Mouse (Mus musculus): ENCODE measurements around the gene Rbm14. TPM values are rescaled to one million over a fixed set of nuclear protein-coding genes. Genes with fewer than 3 reads are reported as not detected.
"Not testable (repeated sequence)": the region's sequence is repeated elsewhere in the genome, so short reads cannot be mapped to it uniquely, and the experiment has no call there.

Rbm14 gene
- total RNA-seq, 2 experiments from 2014 or later: 10.4 to 13.6 TPM

- Histone ChIP-seq H3K4me3 (peak within 1 kb of the TSS; percentile 76), H3K27ac (peak within 1 kb of the TSS; percentile 89)
- DNase-seq: peak; percentile 98
- TF ChIP-seq CTCF (IDR thresholded peaks at IDR 0.05): no peak
- intact Hi-C loops (cut with DNase I): no loop called here
These were observed 27.7 kb upstream of the Rbm14 start, which contains the start of the genes Ccs and Ccdc87 for GRCm38 (mm10) chr19:4839149-4839548. Gene Ccs (minus strand): TSS chr19:4839332. Gene Ccdc87 (plus strand): TSS chr19:4839366.

DNA sequence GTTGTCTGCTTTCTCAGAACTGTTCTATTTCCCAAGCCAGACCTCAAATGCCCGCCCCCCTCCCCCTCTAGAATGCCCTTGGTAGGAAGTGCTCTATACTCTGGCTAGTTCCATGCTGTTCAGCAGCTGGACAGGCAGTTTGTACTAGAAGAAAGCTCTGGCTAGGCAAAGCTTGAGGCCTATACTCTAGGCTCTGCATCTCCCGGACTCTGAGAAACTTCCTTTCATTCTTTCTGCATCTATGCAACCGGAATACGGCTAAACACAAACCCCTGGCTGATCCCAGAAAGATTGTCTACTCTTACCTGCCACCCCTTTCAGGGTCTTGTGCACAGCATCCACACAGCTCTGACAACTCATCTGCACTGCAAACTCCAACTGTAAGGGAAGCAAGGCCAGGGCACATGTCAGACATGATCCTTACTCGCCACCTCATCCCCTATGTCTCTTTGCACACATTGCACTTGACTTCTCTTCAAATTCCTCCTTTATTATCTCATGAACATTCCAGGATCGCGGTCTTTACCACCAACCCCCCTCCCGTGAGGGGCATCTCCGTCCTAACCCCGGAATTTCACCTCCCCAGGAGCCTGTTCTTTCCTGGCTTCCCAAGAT, 27.2 kb upstream of the Rbm14 start:
- intact Hi-C loops (cut with DNase I): no loop called here
- H3K27ac ChIP-seq: peak overlapping the region; percentile 89
- DNase-seq: no peak
- no peak for TF ChIP-seq CTCF (IDR thresholded peaks at IDR 0.05)
- H3K4me3 ChIP-seq: peak overlapping the region; percentile 76

DNA sequence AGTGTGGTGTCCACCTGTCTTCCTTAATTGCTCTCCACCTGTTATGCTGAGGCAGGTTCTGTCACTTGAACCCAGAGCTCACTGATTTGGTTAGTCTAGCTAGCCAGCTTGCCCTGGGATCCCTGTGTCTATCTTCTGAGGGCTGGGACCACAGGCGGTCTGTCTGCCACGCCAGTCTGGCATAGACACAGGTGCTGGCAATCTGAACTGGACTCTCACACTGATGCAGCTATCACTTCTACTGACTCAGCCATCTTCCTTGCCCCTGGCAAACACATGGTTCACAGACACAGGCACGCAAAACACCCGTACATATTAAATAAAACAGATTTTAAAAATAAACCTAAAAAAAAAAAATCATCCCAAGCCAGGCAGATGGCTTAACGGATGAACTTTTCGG, 25.6 kb upstream of the Rbm14 start:
- no peak overlapping the region for H3K27ac ChIP-seq
- intact Hi-C loops (cut with DNase I): no loop called here
- no peak overlapping the region for H3K4me3 ChIP-seq
- peak; percentile 56 for DNase-seq
- no peak for TF ChIP-seq CTCF (IDR thresholded peaks at IDR 0.05)

- Histone ChIP-seq H3K4me3 (no peak overlapping the region), H3K27ac (peak overlapping the region; percentile 63)
- intact Hi-C loops (cut with DNase I): no loop called here
- TF ChIP-seq CTCF (IDR thresholded peaks at IDR 0.05): no peak
- no peak for DNase-seq
These were observed 24.7 kb upstream of the Rbm14 start for GRCm38 (mm10) chr19:4836096-4836495.

- Histone ChIP-seq H3K4me3 (no peak overlapping the region), H3K27ac (no peak overlapping the region)
- DNase-seq: peak; percentile 54
- intact Hi-C loops (cut with DNase I): no loop called here
- no peak for TF ChIP-seq CTCF (IDR thresholded peaks at IDR 0.05)
These were observed 22.5 kb upstream of the Rbm14 start for GRCm38 (mm10) chr19:4833977-4834376.

DNA sequence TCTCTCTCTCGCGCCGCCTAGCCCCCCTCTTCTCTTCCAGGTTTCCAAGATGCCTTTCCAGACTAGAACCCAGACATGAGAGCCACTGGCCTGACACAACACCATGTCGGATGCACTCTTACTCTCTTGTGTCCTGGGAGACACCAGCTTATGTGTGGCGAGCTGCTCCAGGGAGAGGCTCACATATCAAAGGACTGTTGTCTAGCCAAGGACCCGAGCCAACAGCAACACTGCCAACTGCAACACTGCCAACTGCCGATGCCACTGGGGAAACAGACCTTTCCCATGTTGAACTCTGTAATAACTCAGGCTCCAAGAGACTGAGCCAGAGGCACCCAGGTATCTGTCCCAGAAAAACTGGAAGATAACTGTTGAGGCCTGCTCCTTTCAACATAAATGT, 17.7 kb upstream of the Rbm14 start:
- TF ChIP-seq CTCF (IDR thresholded peaks at IDR 0.05): no peak
- Histone ChIP-seq H3K27ac (peak overlapping the region; percentile 73), H3K4me3 (peak overlapping the region; percentile 19; the same call in 1 of the 2 replicates)
- intact Hi-C loops (cut with DNase I): no loop called here
- DNase-seq: peak; percentile 92

DNA sequence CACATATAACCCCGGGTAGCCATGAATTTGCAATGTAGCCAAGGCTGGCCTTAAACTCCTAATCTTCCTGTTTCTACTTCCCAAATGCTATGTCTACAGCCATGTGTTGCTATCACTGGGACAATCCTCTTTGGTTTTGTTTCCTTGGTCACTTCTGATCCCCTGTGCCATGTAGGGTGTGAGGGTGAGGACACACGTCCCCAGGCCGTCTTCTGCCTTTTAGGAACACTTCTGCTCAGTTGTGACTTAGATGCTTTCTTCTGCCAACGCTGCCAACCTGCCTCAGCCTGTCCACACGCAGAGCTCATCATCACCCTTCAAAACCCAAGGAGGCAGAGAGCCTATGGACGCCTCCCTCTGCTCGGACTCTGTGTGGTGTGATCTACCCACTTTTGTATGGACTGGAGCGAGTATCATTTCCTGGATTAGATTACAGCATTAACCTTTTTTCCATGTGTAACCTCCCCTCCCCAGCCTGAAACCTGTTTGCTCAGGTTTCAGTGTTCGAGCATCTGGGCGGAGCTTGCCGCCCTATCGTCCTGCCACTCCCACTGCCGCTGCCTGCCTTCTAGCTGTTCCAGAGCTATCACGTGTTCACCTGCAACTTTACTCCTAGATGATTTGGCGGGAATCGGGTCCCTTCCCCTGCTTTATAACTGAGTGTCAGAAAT, 17.1 kb upstream of the Rbm14 start:
- intact Hi-C loops (cut with DNase I): no loop called here
- no peak for DNase-seq
- no peak for TF ChIP-seq CTCF (IDR thresholded peaks at IDR 0.05)
- H3K4me3 ChIP-seq: peak overlapping the region; percentile 19
- peak overlapping the region; percentile 73 for H3K27ac ChIP-seq

DNA sequence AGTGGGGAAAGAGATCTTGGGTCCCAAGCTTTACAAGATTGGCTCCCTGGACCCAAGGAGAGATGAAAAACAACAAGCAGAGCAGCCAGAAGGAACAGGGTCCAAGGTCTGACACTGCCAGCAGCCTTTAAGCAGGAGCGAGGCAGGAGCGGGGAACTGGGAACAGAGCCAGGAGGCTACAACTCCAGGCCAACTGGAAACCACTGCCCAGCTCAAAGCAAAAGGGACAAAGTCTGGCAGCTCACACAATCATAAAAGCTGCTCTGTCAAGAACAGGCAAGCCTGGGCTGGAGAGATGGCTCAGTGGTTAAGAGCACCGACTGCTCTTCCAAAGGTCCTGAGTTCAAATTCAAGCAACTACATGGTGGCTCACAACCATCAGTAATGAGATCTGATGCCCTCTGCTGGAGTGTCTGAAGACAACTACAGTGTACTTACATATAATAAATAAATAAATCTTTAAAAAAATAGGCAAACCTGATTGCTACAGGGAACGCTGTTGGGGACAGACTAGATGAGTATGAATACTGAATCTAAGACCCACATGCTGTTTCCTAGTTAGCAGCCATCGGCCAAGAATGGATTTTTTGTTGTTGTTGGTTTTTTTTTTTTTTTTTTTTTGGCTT, 9.4 kb upstream of the Rbm14 start:
- DNase-seq: peak; percentile 90
- intact Hi-C loops (cut with DNase I): no loop called here
- Histone ChIP-seq H3K27ac (peak overlapping the region; percentile 71), H3K4me3 (no peak overlapping the region)
- TF ChIP-seq CTCF (IDR thresholded peaks at IDR 0.05): peak; percentile 42

GRCm38 (mm10) chr19:4817182-4817835, 5.9 kb upstream of the Rbm14 start:
- no peak overlapping the region for H3K27ac ChIP-seq
- intact Hi-C loops (cut with DNase I): no loop called here
- no peak for DNase-seq
- no peak for TF ChIP-seq CTCF (IDR thresholded peaks at IDR 0.05)
- H3K4me3 ChIP-seq: no peak overlapping the region

DNA sequence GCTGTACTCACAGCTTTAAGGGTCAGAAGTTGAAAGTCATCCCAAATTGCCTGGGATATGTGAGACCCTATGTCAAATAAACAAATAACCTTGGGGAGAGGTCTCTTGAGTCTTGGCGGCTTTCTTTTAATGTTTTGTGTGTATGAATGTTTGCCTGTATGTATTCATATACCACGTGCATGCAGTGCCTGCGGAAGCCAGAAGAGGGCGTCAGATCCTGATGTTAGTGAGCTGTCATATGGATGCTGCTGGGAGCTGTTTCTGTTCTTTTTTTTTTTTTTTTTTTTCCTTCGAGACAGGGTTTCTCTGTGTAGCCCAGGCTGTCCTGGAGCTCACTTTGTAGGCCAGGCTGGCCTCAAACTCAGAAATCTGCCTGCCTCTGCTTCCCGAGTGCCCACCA, 1.6 kb upstream of the Rbm14 start:
- Histone ChIP-seq H3K27ac (no peak overlapping the region), H3K4me3 (no peak overlapping the region)
- intact Hi-C loops (cut with DNase I): loop anchor here (5.0 kb wide), 2 partner anchors 34 to 56 kb away; partner anchors contain the start of gene Rbm4b
- TF ChIP-seq CTCF (IDR thresholded peaks at IDR 0.05): peak; percentile 25
- no peak for DNase-seq

- intact Hi-C loops (cut with DNase I): loop anchor here (5.0 kb wide), 2 partner anchors 35 to 55 kb away; partner anchors contain the start of gene Rbm4b
- H3K27ac ChIP-seq: peak overlapping the region; percentile 99
- TF ChIP-seq CTCF (IDR thresholded peaks at IDR 0.05): peak; percentile 38
These were observed 1.0 kb upstream of the Rbm14 start for GRCm38 (mm10) chr19:4812334-4812949.

GRCm38 (mm10) chr19:4811909-4812242, 442 bp upstream of the Rbm14 start:
- Histone ChIP-seq H3K4me3 (peak overlapping the region; percentile 91), H3K27ac (peak overlapping the region; percentile 99)
- TF ChIP-seq CTCF (IDR thresholded peaks at IDR 0.05): no peak
- intact Hi-C loops (cut with DNase I): loop anchor here (1.0 to 5.0 kb wide), 3 partner anchors 18 to 55 kb away; partner anchors contain the start of gene Rbm4b
- no peak for DNase-seq

More at GRCm38 (mm10) chr19:4812334-4812949, 1.0 kb upstream of the Rbm14 start:
- not testable (repeated sequence) for DNase-seq
- peak overlapping the region; percentile 91 for H3K4me3 ChIP-seq
